Mouse (Mus musculus) 416B (cell line): ENCODE results near the gene Gm45213.
A peak's percentile ranks its signal among the peaks of the same experiment; 100 is the strongest.

Source experiments
- DNase-seq: peaks from one replicate; pipeline ENCODE4 v3.0.0; 2011; ENCODE audit warnings: low read depth

Gene Gm45213

DNA sequence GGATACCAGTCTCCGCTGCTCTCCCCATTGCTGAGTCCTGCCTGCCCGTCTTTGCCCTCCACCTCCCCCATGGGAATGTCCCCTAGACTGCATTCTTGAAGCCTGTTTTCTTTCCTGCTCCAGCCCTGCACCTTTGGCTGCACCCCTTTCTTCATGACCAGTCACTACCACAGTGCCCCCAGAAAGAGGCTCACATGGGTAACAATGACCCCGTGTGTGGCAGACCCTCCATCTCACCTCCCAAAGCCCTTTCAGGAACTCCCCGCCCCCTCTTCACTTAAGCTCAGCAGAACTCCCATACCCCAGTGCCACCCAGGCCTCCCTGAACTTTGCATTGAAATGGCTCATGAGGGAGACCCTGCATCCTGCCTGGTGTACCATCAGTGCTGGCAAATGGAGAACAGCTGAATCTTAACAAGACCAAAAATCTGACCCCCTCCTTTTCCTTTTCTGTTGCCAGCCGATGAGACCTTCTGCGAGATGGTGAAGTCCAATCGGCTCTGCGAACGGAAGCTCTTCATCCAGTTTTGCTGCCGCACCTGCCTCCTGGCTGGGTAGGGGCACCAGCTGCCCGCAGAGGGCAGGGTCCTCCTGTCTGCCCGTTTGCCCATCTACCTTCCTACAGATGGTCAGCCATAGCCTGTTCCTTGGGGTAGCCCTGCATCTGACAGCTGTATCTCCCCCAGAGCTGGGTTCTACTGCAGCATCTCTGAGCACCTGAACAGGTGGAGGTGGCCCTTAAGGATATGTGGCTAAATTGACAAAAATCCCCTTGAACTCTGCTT lies 5.2 kb downstream of the Gm45213 start:
- DNase-seq, result no peak

DNA sequence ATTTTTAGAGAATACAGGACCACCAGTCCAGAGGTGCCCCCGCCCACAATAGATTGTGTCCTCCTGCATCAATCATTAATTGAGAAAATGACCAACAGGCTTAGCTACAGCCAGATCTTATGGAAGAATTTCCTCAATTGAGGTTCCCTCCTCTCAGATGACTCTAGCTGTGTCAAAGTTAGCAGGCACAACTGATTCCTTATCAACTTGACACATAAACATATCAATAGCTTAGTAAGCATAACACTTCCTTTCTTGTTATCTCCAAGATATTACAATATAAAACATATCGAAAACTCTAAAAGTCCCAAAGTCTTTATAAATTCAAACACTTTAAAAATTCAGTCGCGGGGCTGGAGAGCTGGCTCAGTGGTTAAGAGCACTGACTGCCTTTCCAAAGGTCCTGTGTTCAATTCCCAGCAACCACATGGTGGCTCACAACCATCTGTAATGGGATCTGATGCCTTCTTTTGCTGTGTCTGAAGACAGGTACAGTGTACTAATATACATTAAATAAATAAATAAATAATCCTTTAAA lies 10.6 kb downstream of the Gm45213 start:
- no peak for DNase-seq

DNA sequence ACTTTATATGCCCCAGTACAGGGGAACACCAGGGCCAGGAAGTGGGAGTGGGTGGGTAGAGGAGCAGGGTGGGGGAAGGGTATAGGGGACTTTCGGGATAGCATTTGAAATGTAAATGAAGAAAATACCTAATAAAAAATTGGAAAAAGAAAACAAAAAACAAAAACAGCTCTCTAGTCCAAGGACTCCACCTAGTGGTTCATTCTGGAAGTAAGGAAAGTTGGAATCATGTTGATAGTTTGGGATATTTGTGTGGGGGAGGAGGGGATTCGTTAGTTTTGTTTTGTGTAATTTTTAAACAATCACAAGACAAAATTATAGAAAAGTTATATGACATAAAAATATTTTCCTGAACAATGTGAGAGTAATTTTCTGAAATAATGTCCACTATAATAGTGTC lies 12.0 kb downstream of the Gm45213 start:
- DNase-seq, result peak; percentile 37

DNA sequence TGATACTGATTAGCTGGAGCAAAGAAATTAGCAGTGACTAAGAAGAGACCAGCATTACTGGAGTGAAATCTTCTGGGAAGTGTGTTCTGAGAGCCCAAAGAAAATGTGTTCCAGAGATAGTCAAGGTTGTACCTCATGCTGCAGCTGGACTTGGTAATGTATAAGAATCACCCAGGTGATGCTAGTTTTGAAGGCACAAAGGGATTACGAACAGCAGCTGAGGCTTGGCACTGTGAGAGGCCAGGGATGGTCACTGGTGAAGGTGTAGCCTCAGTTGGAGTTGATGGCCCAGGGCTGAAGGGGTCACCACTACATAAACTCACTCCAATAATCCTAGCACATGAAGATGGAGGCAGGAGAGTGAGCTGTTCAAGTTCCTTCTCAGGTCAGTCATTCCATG lies 15.3 kb downstream of the Gm45213 start, which contains the start of gene Snrpa1:
Gene Snrpa1, plus strand, starts transcription at position 301 of the 400 bp plus-strand sequence.
- DNase-seq, result no peak

DNA sequence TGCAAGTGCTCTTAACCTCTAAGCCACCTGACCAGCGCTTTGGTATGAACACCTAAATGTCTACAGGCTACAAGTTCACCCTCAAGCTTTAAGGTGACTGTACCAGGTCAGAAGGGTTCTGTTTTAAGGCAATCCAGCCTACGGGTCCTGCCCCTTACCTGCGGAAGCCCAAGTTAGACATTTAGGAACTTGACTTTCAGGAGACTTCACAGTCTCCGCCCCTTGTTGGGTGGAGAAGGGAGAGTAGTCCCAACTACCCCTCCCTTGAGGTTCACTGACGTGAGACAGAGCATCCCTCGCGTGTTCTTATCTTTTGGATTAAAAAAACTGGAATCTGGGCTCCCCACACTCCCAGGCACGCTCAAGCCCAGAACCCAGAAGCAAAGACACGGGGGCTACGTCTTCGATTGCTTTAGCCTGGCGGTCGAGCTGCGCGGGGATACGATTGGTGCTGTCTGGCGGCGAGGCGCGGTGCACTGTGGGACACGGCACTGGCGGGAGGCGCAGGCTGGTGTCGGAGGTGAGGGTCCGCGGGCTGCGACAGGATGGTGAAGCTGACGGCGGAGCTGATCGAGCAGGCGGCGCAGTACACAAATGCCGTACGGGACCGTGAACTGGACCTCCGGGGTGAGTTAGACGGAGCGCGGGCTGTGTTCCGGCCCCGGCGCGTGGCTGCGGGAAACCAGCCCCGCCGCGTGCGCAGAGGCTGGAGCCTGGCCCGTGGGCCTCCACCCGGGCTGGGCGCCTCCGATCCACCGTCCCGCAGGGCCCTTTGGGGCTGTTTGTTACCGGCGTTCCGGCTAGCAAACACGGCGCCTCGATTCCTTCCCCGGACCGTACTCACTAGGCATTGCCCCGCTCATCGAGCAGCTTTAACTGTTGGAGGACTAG lies 16.9 kb downstream of the Gm45213 start:
- DNase-seq, result peak; percentile 85

DNA sequence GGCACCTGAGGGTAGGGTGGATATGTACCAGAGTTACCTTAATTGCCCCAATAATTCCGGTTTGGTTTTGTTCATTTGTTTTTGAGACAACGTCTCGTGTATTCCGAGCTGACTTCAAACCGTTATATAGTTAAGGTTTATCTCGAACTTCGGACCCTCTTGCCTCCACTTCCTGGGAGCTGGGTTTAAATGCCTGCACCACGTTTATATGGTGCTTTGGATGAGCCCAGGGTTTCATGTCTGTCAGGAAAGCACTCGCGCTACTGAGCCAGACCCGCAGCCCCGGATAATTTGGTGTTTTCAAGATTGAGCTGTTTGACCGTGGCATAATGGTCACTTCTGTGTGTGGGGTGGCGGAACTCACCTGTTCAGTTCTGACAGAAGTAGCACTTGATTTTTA lies 17.7 kb downstream of the Gm45213 start:
- peak; percentile 32 for DNase-seq

DNA sequence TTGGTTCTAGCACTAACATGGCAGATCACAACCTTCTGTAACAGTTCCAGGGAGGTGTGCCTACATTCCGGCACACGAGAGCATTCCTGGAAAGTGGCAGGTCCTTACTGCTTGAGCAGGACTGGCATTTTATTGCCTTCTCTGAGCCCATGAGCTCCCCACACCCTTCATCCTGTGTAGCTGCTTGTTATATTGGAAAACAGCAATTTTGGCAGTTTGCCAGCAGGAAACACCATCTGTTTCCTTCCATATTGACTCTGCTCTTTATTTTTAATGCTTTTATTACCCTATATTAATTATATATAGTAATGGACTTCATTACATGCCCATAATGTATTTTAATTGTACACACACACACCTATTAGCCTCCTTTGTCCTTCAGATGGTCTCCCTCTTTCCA lies 33.0 kb downstream of the Gm45213 start:
- DNase-seq, result peak; percentile 39

DNA sequence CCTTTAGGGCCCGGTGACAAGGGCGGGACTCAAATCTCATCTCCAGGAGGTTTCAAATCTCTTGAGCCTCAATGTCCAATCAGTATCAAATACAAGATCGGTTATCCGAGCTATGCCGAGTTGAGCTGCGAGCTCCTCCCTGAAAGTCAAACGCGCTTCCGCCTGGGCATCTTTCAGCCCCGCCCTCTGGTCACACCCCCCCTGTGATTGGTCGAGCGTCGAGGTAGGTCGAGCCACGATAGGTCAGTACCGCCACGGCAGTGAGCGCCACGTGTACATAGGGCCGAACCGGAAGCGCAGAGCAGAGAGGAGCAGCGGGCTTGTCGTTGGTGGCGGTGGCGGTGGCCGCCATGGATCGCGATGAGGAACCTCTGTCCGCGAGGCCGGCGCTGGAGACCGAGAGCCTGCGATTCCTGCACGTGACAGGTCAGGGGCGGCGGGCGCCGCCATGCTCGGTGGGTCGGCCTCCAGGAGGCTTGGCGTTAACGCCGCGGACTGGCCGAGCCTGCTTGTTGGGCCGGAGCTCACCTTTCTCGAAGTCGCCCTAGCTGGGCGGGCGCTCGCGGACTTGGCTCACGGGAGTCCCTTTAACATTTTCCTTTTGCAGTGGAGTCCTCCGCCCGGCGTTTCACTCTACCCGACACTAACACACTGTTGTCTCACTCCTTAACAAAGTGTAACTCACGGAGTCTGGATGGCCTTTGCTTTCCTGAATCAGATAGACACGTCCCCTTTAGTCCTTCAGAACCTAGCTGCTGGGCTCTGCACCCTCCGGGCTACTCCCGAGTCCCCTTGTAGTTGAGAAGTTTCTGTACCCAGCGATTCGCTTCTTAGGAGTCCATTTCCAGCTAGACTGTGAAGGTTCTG lies 36.2 kb downstream of the Gm45213 start, which contains the start of gene Selenos:
Gene Selenos, plus strand, starts transcription at position 286 of the 867 bp plus-strand sequence.
- DNase-seq, result peak; percentile 99

DNA sequence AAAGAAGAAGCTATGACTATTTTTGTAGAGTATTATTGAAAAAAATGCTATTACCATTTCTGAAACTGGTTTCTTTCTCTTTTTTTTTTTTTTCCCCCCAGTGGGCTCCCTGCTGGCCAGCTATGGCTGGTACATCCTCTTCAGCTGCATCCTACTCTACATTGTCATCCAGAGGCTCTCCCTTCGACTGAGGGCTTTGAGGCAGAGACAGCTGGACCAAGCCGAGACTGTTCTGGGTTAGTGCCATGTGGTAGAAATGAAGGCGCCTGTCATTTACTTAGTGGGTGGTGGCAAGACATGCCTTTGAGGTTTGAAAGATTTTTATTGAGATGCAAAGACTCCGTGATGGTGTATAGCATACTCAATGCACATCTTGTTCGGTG lies 36.8 kb downstream of the Gm45213 start:
- DNase-seq, result peak; percentile 52

DNA sequence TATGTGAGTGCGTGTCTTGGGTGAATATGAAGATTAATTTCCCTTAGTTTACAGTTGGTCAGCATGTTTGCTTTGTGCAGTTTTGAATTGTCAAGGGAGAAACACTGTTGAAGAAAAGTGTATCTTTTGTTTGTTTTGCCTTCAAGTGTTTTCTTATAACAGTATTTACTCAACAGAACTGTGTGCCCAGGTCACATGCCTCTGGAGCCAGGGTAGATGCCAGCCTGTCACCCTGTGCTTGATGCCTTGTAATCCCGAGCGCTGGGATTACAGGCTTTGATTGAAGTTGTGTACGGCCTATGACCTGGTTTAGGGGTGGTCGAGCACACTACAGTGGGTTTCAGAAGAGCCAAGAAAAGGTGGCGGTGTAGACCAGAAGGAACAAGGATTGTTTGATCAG lies 40.4 kb downstream of the Gm45213 start:
- no peak for DNase-seq

DNA sequence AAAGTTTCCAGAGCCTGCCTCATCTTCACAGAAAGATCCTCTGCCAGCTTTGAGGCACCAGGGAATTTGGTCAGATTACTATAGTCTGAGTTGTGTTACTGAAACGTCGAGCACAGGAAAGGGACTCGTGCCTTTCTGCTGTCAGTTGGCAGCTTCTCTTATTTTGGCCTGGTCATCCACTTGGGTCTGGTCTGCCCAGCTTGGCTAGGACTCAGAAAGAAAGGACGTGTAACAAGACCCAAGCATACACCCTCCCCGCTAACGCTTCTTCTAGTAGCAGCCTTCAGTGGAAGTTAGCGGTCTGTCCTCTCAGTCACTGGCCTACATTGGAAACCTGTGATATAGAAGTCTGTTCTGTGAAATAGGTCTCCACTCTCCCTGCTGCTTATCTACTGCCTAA lies 41.1 kb downstream of the Gm45213 start:
- no peak for DNase-seq

DNA sequence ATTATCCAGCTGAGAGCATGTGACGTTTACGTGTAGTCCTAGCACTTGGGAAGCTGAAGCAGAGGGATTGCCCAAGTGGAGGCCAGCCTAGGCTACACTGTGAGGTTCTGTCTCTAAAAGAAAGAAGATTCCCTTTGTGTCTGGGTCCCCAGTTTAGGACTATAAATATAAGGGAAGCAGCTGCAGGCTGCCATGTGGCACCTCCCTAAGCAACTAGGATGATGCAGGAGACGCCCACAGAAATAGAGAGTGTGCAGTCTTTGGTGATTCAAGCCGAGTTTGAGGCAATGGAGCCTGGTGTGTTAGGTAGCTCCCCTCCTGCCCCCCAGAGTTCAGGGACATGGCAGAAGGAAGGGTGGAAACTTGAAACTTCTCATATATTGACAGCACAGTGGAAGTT lies 44.2 kb downstream of the Gm45213 start:
- no peak for DNase-seq

DNA sequence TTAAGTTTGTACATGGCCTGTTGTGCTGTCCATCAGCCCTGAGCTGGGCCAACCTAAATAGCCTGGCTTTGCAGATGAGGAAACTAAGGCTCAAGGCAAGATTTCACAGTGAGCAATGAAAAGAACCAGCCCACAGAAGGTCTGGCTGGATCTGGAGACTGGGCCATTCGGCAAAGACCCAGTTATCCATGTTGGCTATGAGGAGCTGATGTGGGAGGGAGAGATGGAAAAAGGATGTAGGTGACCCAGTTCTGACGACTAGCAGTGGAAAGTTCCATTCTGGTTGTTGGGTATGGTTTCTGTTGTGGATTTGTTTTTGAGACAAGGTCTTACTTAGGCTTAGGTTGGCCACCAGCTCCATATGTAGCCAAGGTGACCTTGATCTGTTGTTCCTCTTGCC lies 44.7 kb downstream of the Gm45213 start:
- DNase-seq, result no peak

DNA sequence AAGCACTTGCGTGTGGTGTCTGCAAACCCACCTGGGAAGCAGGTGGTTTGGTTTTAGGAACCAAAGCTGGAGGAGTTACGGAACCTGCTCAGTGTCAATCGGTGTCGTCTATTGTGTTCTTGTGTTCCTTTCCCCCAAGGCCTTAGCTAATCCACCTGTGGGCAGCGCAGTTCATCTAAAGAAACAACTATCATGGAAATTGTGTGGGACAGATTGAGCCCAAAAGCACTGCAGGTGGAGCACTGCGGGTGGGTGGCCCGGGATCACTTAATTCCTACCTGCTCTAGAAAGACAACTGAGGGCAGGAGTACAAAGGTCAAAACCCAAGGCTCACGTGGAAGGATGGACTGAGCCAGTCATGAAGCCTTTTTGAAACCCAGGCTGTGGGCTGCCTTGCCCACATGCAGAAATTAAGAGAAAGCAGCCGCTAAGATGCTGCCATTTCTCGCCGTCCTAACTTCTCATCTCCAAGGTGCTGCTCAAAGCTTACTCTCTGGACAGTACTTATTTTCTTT lies 47.3 kb downstream of the Gm45213 start:
- DNase-seq, result no peak

DNA sequence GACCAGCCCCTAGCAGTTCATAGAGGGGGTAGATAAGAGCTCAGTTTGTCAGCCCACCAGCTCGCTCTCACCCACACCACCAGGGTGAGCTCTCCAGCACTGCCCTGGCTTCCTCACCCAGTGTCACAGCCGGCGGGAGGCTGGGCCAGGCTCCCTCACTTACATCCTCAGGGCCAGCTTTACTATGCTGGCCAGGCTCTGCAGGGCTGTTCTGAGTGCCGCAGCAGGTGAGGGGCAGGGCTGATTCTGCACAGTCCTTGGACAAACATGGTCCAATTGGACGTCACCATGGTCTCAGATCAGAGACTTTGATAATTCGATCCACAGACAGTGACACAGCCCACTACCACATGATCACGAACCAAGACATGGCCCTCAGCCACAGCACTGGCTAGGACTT lies 48.2 kb downstream of the Gm45213 start:
- DNase-seq, result no peak

DNA sequence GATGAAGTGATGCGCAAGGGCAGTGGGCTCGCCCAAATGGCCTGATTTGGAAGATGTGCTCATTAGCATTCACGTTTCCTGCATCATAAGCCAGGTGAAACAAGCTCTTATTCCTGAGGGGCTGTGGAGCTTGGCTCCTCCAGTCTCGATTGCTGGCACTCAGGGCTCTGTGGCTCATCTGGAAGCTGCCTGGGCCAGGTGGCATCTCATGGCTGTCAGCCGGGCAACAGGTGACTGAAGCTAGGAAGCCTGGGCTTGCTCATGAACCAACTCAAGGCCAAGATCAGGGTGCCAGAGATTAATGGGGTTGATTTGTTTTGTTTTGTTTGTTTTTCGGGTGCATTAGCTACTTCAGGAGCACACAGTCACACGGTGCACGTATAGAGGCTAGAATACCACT lies 49.3 kb downstream of the Gm45213 start:
- no peak for DNase-seq

DNA sequence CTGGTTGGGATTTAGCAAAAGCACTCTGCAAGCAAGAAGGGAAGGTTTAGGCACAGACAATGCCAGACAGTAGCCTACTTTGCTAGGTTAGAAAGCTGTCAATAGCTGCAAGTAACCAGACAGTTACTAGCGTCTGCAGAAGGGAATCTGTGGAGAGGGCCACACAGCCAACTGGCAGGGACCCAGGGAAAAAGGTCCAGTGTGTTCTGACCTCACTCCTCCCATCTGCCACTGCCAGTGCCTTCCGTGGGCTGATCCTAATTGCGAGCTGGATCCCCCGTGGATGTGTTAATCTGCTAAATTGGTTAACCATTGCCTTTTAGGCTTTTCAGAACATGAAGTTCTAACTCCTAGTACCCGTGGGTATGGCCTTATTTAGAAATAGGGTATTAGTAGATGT lies 50.7 kb downstream of the Gm45213 start:
- no peak for DNase-seq

DNA sequence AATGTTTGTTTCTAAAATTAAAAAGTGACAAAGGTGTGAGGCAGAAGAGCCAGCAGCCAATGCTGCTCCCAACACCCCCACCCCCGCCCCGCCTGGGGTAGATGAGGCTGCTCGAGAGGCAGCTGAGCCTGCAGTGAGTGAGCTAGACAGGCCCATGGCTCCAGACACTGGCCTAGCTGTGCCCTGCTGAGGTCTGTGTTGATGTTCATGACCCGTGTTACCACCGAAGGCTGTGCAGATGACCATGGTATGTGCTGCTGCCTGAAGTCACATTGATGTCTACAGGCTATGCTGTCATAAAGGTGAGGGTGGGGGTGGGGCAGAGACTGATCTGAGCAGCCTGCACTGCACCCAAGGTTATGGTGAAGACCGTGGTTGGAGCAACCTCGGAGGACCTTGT lies 55.4 kb downstream of the Gm45213 start:
- no peak for DNase-seq

DNA sequence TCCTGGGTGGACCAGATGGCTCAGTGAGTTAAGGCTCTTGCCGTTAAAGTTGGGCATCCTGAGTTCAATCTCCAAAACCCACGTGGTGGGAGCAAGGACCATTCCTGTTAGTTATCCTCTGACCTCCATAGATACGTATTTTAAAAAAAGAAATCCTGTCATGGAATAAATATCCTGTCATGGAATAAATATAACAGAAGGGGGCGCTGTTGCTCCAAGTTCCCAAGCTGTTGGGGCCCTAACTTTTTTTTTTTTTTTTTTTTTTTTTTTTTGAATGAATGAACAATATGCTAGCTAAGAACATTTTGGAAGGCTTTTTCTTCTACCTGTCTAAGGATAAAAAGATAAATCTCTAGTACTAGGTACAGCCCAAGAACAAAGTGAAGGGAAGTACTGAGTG lies 58.5 kb downstream of the Gm45213 start:
- DNase-seq, result peak; percentile 76

DNA sequence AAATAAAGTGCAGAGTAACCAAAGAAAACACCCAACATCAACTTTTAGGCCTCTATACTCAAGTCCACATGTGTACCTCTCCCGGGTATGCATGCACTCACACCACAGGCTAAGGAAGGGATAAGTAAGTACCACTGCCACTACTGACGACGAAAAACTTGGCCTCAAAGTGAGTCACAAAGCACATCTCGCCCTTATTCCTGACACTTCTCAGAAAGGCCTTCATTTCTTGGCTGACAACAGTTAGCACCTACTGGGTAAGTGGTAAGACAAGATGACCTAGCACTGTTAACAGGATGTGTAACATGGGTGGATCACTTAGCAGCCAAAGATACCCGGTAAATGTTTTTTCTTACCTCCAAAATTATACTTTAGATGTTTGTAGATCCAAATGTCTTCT lies 61.1 kb downstream of the Gm45213 start:
- no peak for DNase-seq

DNA sequence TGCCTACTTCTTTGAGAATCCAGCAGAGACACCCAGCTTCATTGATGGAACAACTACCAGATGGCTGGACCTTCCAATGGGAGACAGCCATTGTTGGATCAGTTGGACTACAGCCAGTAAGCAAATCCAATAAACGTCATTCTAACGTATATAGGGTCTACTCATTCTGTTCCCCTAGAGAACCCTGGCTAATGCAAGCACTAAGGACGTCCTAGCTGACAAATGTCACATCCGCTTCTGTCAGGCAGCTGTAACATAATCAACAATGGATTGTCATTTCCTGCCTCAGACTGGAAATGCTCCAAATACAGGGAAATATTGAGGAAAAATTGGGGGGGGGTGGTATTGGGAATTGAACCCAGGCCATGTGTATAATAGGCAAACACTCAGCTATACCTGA lies 62.4 kb downstream of the Gm45213 start:
- no peak for DNase-seq

DNA sequence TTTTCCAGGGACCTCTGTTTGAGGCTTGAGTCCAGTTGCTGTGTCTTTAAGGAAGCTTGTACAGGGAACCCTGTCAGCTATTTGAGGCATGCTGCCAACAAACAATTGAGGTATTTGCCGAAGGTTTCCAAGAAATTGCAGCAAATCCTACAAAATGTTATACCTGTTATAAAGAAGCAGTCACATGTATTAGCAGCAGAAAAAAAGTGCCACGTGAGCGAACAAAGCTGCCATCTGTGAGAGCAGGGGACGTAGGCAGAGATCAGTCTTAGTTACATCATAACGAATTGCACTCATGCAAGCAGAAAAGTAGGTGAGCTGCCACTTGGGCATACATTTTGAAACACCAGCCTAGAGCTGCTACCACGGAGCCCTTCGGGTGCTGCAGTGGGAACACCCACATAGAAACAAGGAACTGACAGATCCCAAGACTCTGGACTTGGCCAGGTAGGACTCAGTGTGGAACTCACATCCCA lies 63.2 kb downstream of the Gm45213 start:
- no peak for DNase-seq
